ENCODE assay signal across 13 mouse cellular contexts in the genomic region with DNA sequence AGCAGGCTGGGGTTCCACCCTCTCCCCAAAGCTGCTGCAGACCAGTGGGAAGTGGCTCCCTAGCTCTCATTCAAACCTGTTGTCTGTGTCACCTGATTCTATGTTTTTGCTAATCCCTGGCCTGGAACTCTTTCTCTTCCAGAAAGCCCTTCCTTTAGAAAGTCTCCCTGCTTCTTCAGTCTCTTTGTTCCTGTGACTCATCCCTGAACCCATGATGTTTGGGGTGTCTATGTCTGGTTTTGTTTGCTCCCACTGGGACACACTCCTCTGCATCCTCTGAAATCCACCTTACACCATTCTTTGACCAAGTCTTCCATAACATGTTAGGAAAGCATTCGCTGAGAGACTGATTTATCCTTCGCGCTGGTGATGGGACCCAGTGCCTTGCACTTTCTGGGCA. TPM values are rescaled to one million over a fixed set of nuclear protein-coding genes. Genes with fewer than 3 reads are reported as not detected.
DNase-seq lines count a peak whose midpoint lies in the region; ATAC-seq and TF ChIP-seq lines count a peak whose summit lies in the region.
"Had no signal": no experiment of that assay in that cellular context is flagged by ENCODE, and none has a peak within 500 bp of the region (broad histone marks: within the 10 kb centered on the region; RNA-seq: fewer than 3 reads in every experiment).

No protein-coding gene starts in this region.

- no peaks in the 10 kb centered on the region for H3K9me3 ChIP-seq in liver, postnatal 0 days (ENCODE audit: low read length)
- H3K9me3 ChIP-seq in liver, embryonic 11.5 days (ENCODE audit: control insufficient read depth, low read length) = no peaks in the 10 kb centered on the region
- H3K9me3 ChIP-seq: liver, embryonic 13.5 days had no signal

- 88% methylated on average over 3 of the region's 3 CpGs for WGBS in heart, adult 2 months
- 84% methylated on average over 3 of the region's 3 CpGs for WGBS in liver, postnatal 0 days (ENCODE audit: insufficient replicate concordance)
- WGBS in liver, embryonic 11.5 days = 80% methylated on average over 3 of the region's 3 CpGs
- 86% methylated on average over 3 of the region's 3 CpGs for WGBS in olfactory bulb, adult 2 months

- no peak overlapping the region for H3K4me2 ChIP-seq in liver, postnatal 0 days (ENCODE audit: low read depth, low read length)
- H3K4me2 ChIP-seq in liver, embryonic 11.5 days = no peak overlapping the region

- intact Hi-C loops in heart, adult 2 months (cut with DNase I) = loop anchor here (5.0 kb wide), 1 partner anchor 133 kb away; a partner anchor contains a TSS
- intact Hi-C loops in heart, postnatal 36 days (cut with DNase I) = loop anchor here (2.0 kb wide), 1 partner anchor 43 kb away; a partner anchor contains a TSS

- peak overlapping the region; percentile 68 for H3K27ac ChIP-seq in heart, adult 2 months
- H3K27ac ChIP-seq in liver, postnatal 0 days (ENCODE audit: low read depth) = 0 out of 2 replicates have a peak overlapping the region, but pooled peaks have one; percentile 29
- no peak overlapping the region for H3K27ac ChIP-seq in liver, embryonic 11.5 days (ENCODE audit: low read depth, low read length)
- H3K27ac ChIP-seq in cortical plate, adult 2 months (ENCODE audit: insufficient read depth, low read length) = peak overlapping the region; percentile 84; the same call in 1 of the 2 replicates
- H3K27ac ChIP-seq in olfactory bulb, adult 2 months (ENCODE audit: insufficient read depth, low read depth, low read length) = peak overlapping the region; percentile 81
- H3K27ac ChIP-seq: liver, embryonic 13.5 days had no signal

- no peak overlapping the region for H3K4me3 ChIP-seq in heart, adult 2 months
- H3K4me3 ChIP-seq in liver, postnatal 0 days (ENCODE audit: low read depth, low read length) = no peak overlapping the region
- H3K4me3 ChIP-seq in liver, embryonic 11.5 days (ENCODE audit: low read depth, low read length) = no peak overlapping the region
- H3K4me3 ChIP-seq in cortical plate, adult 2 months (ENCODE audit: insufficient read depth, low read length) = no peak overlapping the region
- no peak overlapping the region for H3K4me3 ChIP-seq in olfactory bulb, adult 2 months (ENCODE audit: insufficient read depth, low read depth, low read length)

- TF ChIP-seq EP300 in heart, adult 2 months (IDR thresholded peaks at IDR 0.05; ENCODE audit: insufficient read depth, low read depth, low read length) = no peak
- TF ChIP-seq EP300 in liver, postnatal 0 days (IDR thresholded peaks at IDR 0.05; ENCODE audit: low read depth) = no peak

- DNase-seq in heart, adult 2 months = no peak
- no peak for DNase-seq in heart, postnatal 36 days
- no peak for DNase-seq in liver, postnatal 0 days
- DNase-seq in liver, embryonic 11.5 days (ENCODE audit: low spot score) = no peak
- no peak for DNase-seq in adrenal gland, adult 18-20 months (ENCODE audit: low spot score in 2 of 2)
- DNase-seq in frontal cortex, postnatal 14 days (ENCODE audit: low spot score in 2 of 2) = no peak
- DNase-seq: gastrocnemius, postnatal 36 days; liver, embryonic 13.5 days; thymus, adult 2 months had no signal

- no peaks in the 10 kb centered on the region for H3K79me2 ChIP-seq in heart, adult 2 months (replicated peaks; ENCODE audit: control insufficient read depth, insufficient read depth, low read length)

- peaks cover 9% of the 10 kb centered on the region for H3K4me1 ChIP-seq in heart, adult 2 months (ENCODE audit: control insufficient read depth, insufficient read depth, low read length)
- peaks cover 17% of the 10 kb centered on the region for H3K4me1 ChIP-seq in liver, postnatal 0 days (ENCODE audit: insufficient read depth)
- H3K4me1 ChIP-seq in liver, embryonic 11.5 days (replicated peaks; ENCODE audit: control insufficient read depth, insufficient read depth, low read length) = peaks cover 16% of the 10 kb centered on the region
- H3K4me1 ChIP-seq in cortical plate, adult 2 months (ENCODE audit: control insufficient read depth, insufficient read depth, low read length) = peaks cover 3% of the 10 kb centered on the region
- peaks cover 28% of the 10 kb centered on the region for H3K4me1 ChIP-seq in olfactory bulb, adult 2 months (ENCODE audit: control insufficient read depth, insufficient read depth, low read length)

- H3K36me3 ChIP-seq in heart, adult 2 months (ENCODE audit: control insufficient read depth, insufficient read depth, low read length) = no peaks in the 10 kb centered on the region
- H3K36me3 ChIP-seq in liver, postnatal 0 days (replicated peaks; ENCODE audit: insufficient read depth, low read length) = peaks cover 7% of the 10 kb centered on the region
- H3K36me3 ChIP-seq in liver, embryonic 11.5 days (ENCODE audit: control insufficient read depth, insufficient read depth, low read length) = peaks cover 6% of the 10 kb centered on the region; the same call in 1 of the 2 replicates

- H3K27me3 ChIP-seq in heart, adult 2 months (ENCODE audit: control insufficient read depth, insufficient read depth, low read length) = no peaks in the 10 kb centered on the region
- H3K27me3 ChIP-seq in liver, postnatal 0 days (ENCODE audit: insufficient read depth, low read length) = no peaks in the 10 kb centered on the region
- no peaks in the 10 kb centered on the region for H3K27me3 ChIP-seq in liver, embryonic 11.5 days (replicated peaks; ENCODE audit: control insufficient read depth, insufficient read depth, low read length)

- no peak for TF ChIP-seq CTCF in heart, adult 2 months (IDR thresholded peaks at IDR 0.05)
- TF ChIP-seq CTCF in liver, postnatal 0 days (IDR thresholded peaks at IDR 0.05; ENCODE audit: low read depth) = no peak
- no peak for TF ChIP-seq CTCF in cortical plate, adult 2 months (IDR thresholded peaks at IDR 0.05; ENCODE audit: extremely low read depth, insufficient read depth, low read length)
- TF ChIP-seq CTCF in olfactory bulb, adult 2 months (IDR thresholded peaks at IDR 0.05; ENCODE audit: insufficient read depth, low read depth, low read length) = no peak

- H3K9ac ChIP-seq in heart, adult 2 months (ENCODE audit: low read depth, low read length) = no peak overlapping the region
- H3K9ac ChIP-seq in liver, postnatal 0 days (replicated peaks) = no peak overlapping the region
- no peak overlapping the region for H3K9ac ChIP-seq in liver, embryonic 11.5 days (ENCODE audit: low read depth, low read length)

- no peak for ATAC-seq in liver, postnatal 0 days
- no peak for ATAC-seq in liver, embryonic 11.5 days (replicated peaks; ENCODE audit: low FRiP score)

- TF ChIP-seq POLR2A in heart, adult 2 months (IDR thresholded peaks at IDR 0.05; ENCODE audit: insufficient read depth, low read depth, low read length) = no peak
- no peak for TF ChIP-seq POLR2A in cortical plate, adult 2 months (IDR thresholded peaks at IDR 0.05; ENCODE audit: extremely low read depth, insufficient read depth, low read length)
- no peak for TF ChIP-seq POLR2A in olfactory bulb, adult 2 months (IDR thresholded peaks at IDR 0.05; ENCODE audit: insufficient read depth, low read depth, low read length)

RNA-seq across cellular contexts. Expression of a gene that starts 1.1 kb away (rescaled TPM):
- total RNA-seq in heart, adult 2 months (2021) = 1 to 10 TPM; 5.5 to 7.6 TPM
- polyA plus RNA-seq in heart, adult 2 months (2012; rRNA removed) = 7.0 and 10.7 TPM in 2 replicates
- 1 to 10 TPM; 8.3 to 8.5 TPM for total RNA-seq in heart, postnatal 36 days (2021)
- 13.5 and 14.9 TPM in 2 replicates for polyA plus RNA-seq in liver, postnatal 0 days (2015; fragmentation: Nextera tagmentation; extraction: Ambion mirVana)
- 32.9 and 35.4 TPM in 2 replicates for polyA plus RNA-seq in liver, embryonic 11.5 days (2014; fragmentation: Nextera tagmentation; extraction: Ambion mirVana)
- polyA plus RNA-seq in cortical plate, adult 2 months (2012; rRNA removed) = 22.5 and 25.2 TPM in 2 replicates
- not detected in 2 replicates for polyA plus RNA-seq in olfactory bulb, adult 2 months (2012; ENCODE audit: insufficient read depth, insufficient read length, low replicate concordance, missing spikeins)
- 10 to 100 TPM; 19.0 to 24.0 TPM for total RNA-seq in adrenal gland, adult 18-20 months (2021)

RNA-seq across cellular contexts. Expression of a gene that starts 8.9 kb away (rescaled TPM):
- total RNA-seq in heart, adult 2 months (2021) = 10 to 100 TPM; 18.1 to 18.6 TPM
- polyA plus RNA-seq in heart, adult 2 months (2012; rRNA removed) = 30.9 and 41.5 TPM in 2 replicates
- total RNA-seq in heart, postnatal 36 days (2021) = 10 to 100 TPM; 17.2 to 19.6 TPM
- polyA plus RNA-seq in liver, postnatal 0 days (2015; fragmentation: Nextera tagmentation; extraction: Ambion mirVana) = 3.6 TPM in 2 replicates
- polyA plus RNA-seq in liver, embryonic 11.5 days (2014; fragmentation: Nextera tagmentation; extraction: Ambion mirVana) = 15.2 and 16.7 TPM in 2 replicates
- 18.0 and 18.5 TPM in 2 replicates for polyA plus RNA-seq in cortical plate, adult 2 months (2012; rRNA removed)
- not detected in 2 replicates for polyA plus RNA-seq in olfactory bulb, adult 2 months (2012; ENCODE audit: insufficient read depth, insufficient read length, low replicate concordance, missing spikeins)
- 10 to 100 TPM; 13.0 to 17.4 TPM for total RNA-seq in adrenal gland, adult 18-20 months (2021)

RNA-seq across cellular contexts. Expression of a gene that starts 9.2 kb away (rescaled TPM):
- total RNA-seq in heart, adult 2 months (2021) = 10 to 100 TPM; 22.6 to 23.7 TPM
- 45.3 and 46.6 TPM in 2 replicates for polyA plus RNA-seq in heart, adult 2 months (2012; rRNA removed)
- total RNA-seq in heart, postnatal 36 days (2021) = 10 to 100 TPM; 23.5 to 23.7 TPM
- 17.6 and 18.8 TPM in 2 replicates for polyA plus RNA-seq in liver, postnatal 0 days (2015; fragmentation: Nextera tagmentation; extraction: Ambion mirVana)
- polyA plus RNA-seq in liver, embryonic 11.5 days (2014; fragmentation: Nextera tagmentation; extraction: Ambion mirVana) = 38.6 and 46.2 TPM in 2 replicates
- 107 and 108 TPM in 2 replicates for polyA plus RNA-seq in cortical plate, adult 2 months (2012; rRNA removed)
- not detected in 2 replicates for polyA plus RNA-seq in olfactory bulb, adult 2 months (2012; ENCODE audit: insufficient read depth, insufficient read length, low replicate concordance, missing spikeins)
- total RNA-seq in adrenal gland, adult 18-20 months (2021) = 10 to 100 TPM; 54.8 to 59.2 TPM

RNA-seq across cellular contexts. Expression of a gene that starts 9.4 kb away (rescaled TPM):
- total RNA-seq in heart, adult 2 months (2021) = under 1 TPM in 1 of 2 experiments, not detected in 1; 0.02 TPM
- 0.08 and 0.18 TPM in 2 replicates for polyA plus RNA-seq in heart, adult 2 months (2012; rRNA removed)
- total RNA-seq in heart, postnatal 36 days (2021) = under 1 TPM in 1 of 2 experiments, not detected in 1; 0.06 TPM
- polyA plus RNA-seq in liver, postnatal 0 days (2015; fragmentation: Nextera tagmentation; extraction: Ambion mirVana) = not detected in 2 replicates
- 0.08 and 0.15 TPM in 2 replicates for polyA plus RNA-seq in liver, embryonic 11.5 days (2014; fragmentation: Nextera tagmentation; extraction: Ambion mirVana)
- 79.0 and 82.5 TPM in 2 replicates for polyA plus RNA-seq in cortical plate, adult 2 months (2012; rRNA removed)
- polyA plus RNA-seq in olfactory bulb, adult 2 months (2012; ENCODE audit: insufficient read depth, insufficient read length, low replicate concordance, missing spikeins) = 84.7 TPM in 1 of 2 replicates, not detected in the other
- 1 to 10 TPM in 1 of 2 experiments, under 1 TPM in 1; 0.13 to 2.6 TPM for total RNA-seq in adrenal gland, adult 18-20 months (2021)
- total RNA-seq: gastrocnemius, postnatal 36 days had no signal
- polyA plus RNA-seq: C2C12; erythroblast, embryonic 14.5 days had no signal

RNA-seq across cellular contexts. Expression of a gene that starts 9.4 kb away (rescaled TPM):
- under 1 TPM; 0.25 to 0.44 TPM for total RNA-seq in heart, adult 2 months (2021)
- 0.27 and 0.38 TPM in 2 replicates for polyA plus RNA-seq in heart, adult 2 months (2012; rRNA removed)
- under 1 TPM; 0.25 to 0.49 TPM for total RNA-seq in heart, postnatal 36 days (2021)
- 0.11 TPM in 1 of 2 replicates, not detected in the other for polyA plus RNA-seq in liver, postnatal 0 days (2015; fragmentation: Nextera tagmentation; extraction: Ambion mirVana)
- polyA plus RNA-seq in liver, embryonic 11.5 days (2014; fragmentation: Nextera tagmentation; extraction: Ambion mirVana) = 0.45 and 0.51 TPM in 2 replicates
- 0.17 and 0.19 TPM in 2 replicates for polyA plus RNA-seq in cortical plate, adult 2 months (2012; rRNA removed)
- not detected in 2 replicates for polyA plus RNA-seq in olfactory bulb, adult 2 months (2012; ENCODE audit: insufficient read depth, insufficient read length, low replicate concordance, missing spikeins)
- total RNA-seq in adrenal gland, adult 18-20 months (2021) = under 1 TPM; 0.48 to 0.99 TPM

Comparison
In these comparisons a context has a peak if more than half of its experiments do, and no peak if none do; other contexts are left out.
1. RNA of a gene that starts 9.2 kb away (polyA plus RNA-seq): 107 to 108 TPM in cortical plate, adult 2 months, 45.3 to 46.6 TPM in heart, adult 2 months, 38.6 to 46.2 TPM in liver, embryonic 11.5 days and 17.6 to 18.8 TPM in liver, postnatal 0 days; not detected in olfactory bulb, adult 2 months; every median in the first group is over 10 times any median in the second.